In genomic region chr17:29310056-29310623, GRCm38 (mm10) we compare ENCODE assay signal across 22 mouse cellular contexts. TPM values are rescaled to one million over a fixed set of nuclear protein-coding genes. Genes with fewer than 3 reads are reported as not detected.
A peak's percentile ranks its signal among the peaks of the same experiment; 100 is the strongest.
DNase-seq lines count a peak whose midpoint lies in the region; ATAC-seq and TF ChIP-seq lines count a peak whose summit lies in the region.
"Had no signal": no experiment of that assay in that cellular context is flagged by ENCODE, and none has a peak within 500 bp of the region (broad histone marks: within the 10 kb centered on the region; RNA-seq: fewer than 3 reads in every experiment).

No protein-coding gene starts in this region.

- no peaks in the 10 kb centered on the region for H3K27me3 ChIP-seq in heart, embryonic 11.5 days (ENCODE audit: control insufficient read depth, insufficient read depth, low read length)
- H3K27me3 ChIP-seq in lung, postnatal 0 days (replicated peaks; ENCODE audit: insufficient read depth, low read length), result no peaks in the 10 kb centered on the region
- no peaks in the 10 kb centered on the region for H3K27me3 ChIP-seq in embryonic facial prominence, embryonic 15.5 days
- no peaks in the 10 kb centered on the region for H3K27me3 ChIP-seq in forebrain, embryonic 13.5 days
- H3K27me3 ChIP-seq: heart, embryonic 15.5 days; hindbrain, embryonic 12.5 days; midbrain, embryonic 15.5 days had no signal

- H3K9ac ChIP-seq in heart, embryonic 11.5 days (ENCODE audit: low read depth, low read length), result no peak overlapping the region
- no peak overlapping the region for H3K9ac ChIP-seq in lung, postnatal 0 days (replicated peaks; ENCODE audit: low read depth)
- no peak overlapping the region for H3K9ac ChIP-seq in embryonic facial prominence, embryonic 15.5 days
- no peak overlapping the region for H3K9ac ChIP-seq in forebrain, embryonic 13.5 days
- H3K9ac ChIP-seq: heart, embryonic 15.5 days; hindbrain, embryonic 12.5 days; midbrain, embryonic 15.5 days had no signal

- no peak for ATAC-seq in heart, embryonic 11.5 days (replicated peaks; ENCODE audit: insufficient number of reproducible peaks, low FRiP score, low TSS enrichment)
- peak; percentile 29; the same call in 1 of the 2 replicates for ATAC-seq in lung, postnatal 0 days
- no peak for ATAC-seq in embryonic facial prominence, embryonic 15.5 days (ENCODE audit: insufficient number of reproducible peaks, low FRiP score, low TSS enrichment, low read depth)
- no peak for ATAC-seq in forebrain, embryonic 13.5 days
- ATAC-seq: forebrain, embryonic 16.5 days; inflammation-experienced regulatory T-cells, adult 6 months; midbrain, embryonic 15.5 days had no signal

- DNase-seq in heart, adult 18-20 months, result peak; percentile 51 to 66
- DNase-seq in lung, postnatal 0 days (ENCODE audit: low spot score), result peak; percentile 27
- no peak for DNase-seq in lung, adult 18-20 months
- peak; percentile 53 for DNase-seq in heart, postnatal 25 days (ENCODE audit: low spot score)
- DNase-seq: adrenal gland, adult 2 months; cerebellum, adult 18-20 months; cerebellum, postnatal 36 days; embryo, embryonic 11 days; kidney, adult 18-20 months; kidney, postnatal 4 days; lung, postnatal 4 days; thymus, adult 18-20 months; thymus, postnatal 4 days had no signal

- 79% methylated on average over 21 of the region's 21 CpGs for WGBS in heart, embryonic 11.5 days (ENCODE audit: insufficient replicate concordance)
- 75% methylated on average over 21 of the region's 21 CpGs for WGBS in lung, postnatal 0 days
- 48% methylated on average over 21 of the region's 21 CpGs for WGBS in embryonic facial prominence, embryonic 15.5 days
- 83% methylated on average over 21 of the region's 21 CpGs for WGBS in forebrain, embryonic 13.5 days

- intact Hi-C loops in heart, postnatal 25 days (cut with DNase I), result no loop called here

- no peak for TF ChIP-seq EP300 in lung, postnatal 0 days (IDR thresholded peaks at IDR 0.05)

- peaks cover 7% of the 10 kb centered on the region for H3K4me1 ChIP-seq in heart, embryonic 11.5 days (ENCODE audit: control insufficient read depth, insufficient read depth, low read length)
- peaks cover 8% of the 10 kb centered on the region; the same call in 1 of the 2 replicates for H3K4me1 ChIP-seq in lung, postnatal 0 days (ENCODE audit: insufficient read depth, low read depth, low read length)
- peaks cover 16% of the 10 kb centered on the region for H3K4me1 ChIP-seq in embryonic facial prominence, embryonic 15.5 days
- 0 out of 2 replicates have a peak, but pooled peaks cover under 1% of the 10 kb centered on the region for H3K4me1 ChIP-seq in forebrain, embryonic 13.5 days
- H3K4me1 ChIP-seq: midbrain, embryonic 15.5 days had no signal

- no peak for TF ChIP-seq CTCF in lung, postnatal 0 days (IDR thresholded peaks at IDR 0.05)

- H3K27ac ChIP-seq in heart, embryonic 11.5 days (ENCODE audit: low read depth, low read length), result no peak overlapping the region
- no peak overlapping the region for H3K27ac ChIP-seq in lung, postnatal 0 days (ENCODE audit: low read length)
- H3K27ac ChIP-seq in embryonic facial prominence, embryonic 15.5 days (replicated peaks), result peak overlapping the region; percentile 40; the same call in 1 of the 2 replicates
- no peak overlapping the region for H3K27ac ChIP-seq in forebrain, embryonic 13.5 days
- H3K27ac ChIP-seq: heart, embryonic 15.5 days; hindbrain, embryonic 12.5 days; midbrain, embryonic 15.5 days had no signal

- 0 out of 2 replicates have a peak, but pooled peaks cover 2% of the 10 kb centered on the region for H3K9me3 ChIP-seq in heart, embryonic 11.5 days (replicated peaks; ENCODE audit: control insufficient read depth, low read length)
- no peaks in the 10 kb centered on the region; the same call in 1 of the 2 replicates for H3K9me3 ChIP-seq in lung, postnatal 0 days (ENCODE audit: low read length)
- H3K9me3 ChIP-seq in embryonic facial prominence, embryonic 15.5 days (replicated peaks), result no peaks in the 10 kb centered on the region
- H3K9me3 ChIP-seq in forebrain, embryonic 13.5 days (replicated peaks), result peaks cover 6% of the 10 kb centered on the region; the same call in 1 of the 2 replicates
- H3K9me3 ChIP-seq: heart, embryonic 15.5 days; hindbrain, embryonic 12.5 days; midbrain, embryonic 15.5 days had no signal

- no peak overlapping the region for H3K4me3 ChIP-seq in heart, embryonic 11.5 days (ENCODE audit: low read depth, low read length)
- no peak overlapping the region for H3K4me3 ChIP-seq in lung, postnatal 0 days (ENCODE audit: low read depth, low read length)
- no peak overlapping the region for H3K4me3 ChIP-seq in embryonic facial prominence, embryonic 15.5 days (replicated peaks)
- H3K4me3 ChIP-seq in forebrain, embryonic 13.5 days, result no peak overlapping the region
- H3K4me3 ChIP-seq: heart, embryonic 15.5 days; hindbrain, embryonic 12.5 days; midbrain, embryonic 15.5 days had no signal

- H3K4me2 ChIP-seq in heart, embryonic 11.5 days, result no peak overlapping the region
- H3K4me2 ChIP-seq in lung, postnatal 0 days (replicated peaks; ENCODE audit: low read depth, low read length), result no peak overlapping the region
- no peak overlapping the region for H3K4me2 ChIP-seq in embryonic facial prominence, embryonic 15.5 days (replicated peaks)
- H3K4me2 ChIP-seq in forebrain, embryonic 13.5 days, result no peak overlapping the region
- H3K4me2 ChIP-seq: heart, embryonic 15.5 days; hindbrain, embryonic 12.5 days; midbrain, embryonic 15.5 days had no signal

- H3K36me3 ChIP-seq in heart, embryonic 11.5 days (ENCODE audit: control insufficient read depth, insufficient read depth, low read length), result no peaks in the 10 kb centered on the region
- no peaks in the 10 kb centered on the region for H3K36me3 ChIP-seq in lung, postnatal 0 days (ENCODE audit: insufficient read depth, low read length)
- no peaks in the 10 kb centered on the region for H3K36me3 ChIP-seq in embryonic facial prominence, embryonic 15.5 days
- H3K36me3 ChIP-seq in forebrain, embryonic 13.5 days (ENCODE audit: poor library complexity, severe bottlenecking), result 0 out of 2 replicates have a peak, but pooled peaks cover 3% of the 10 kb centered on the region
- H3K36me3 ChIP-seq: heart, embryonic 15.5 days; hindbrain, embryonic 12.5 days; midbrain, embryonic 15.5 days had no signal

RNA-seq across cellular contexts. Expression of gene Pi16, which starts 7.3 kb away (rescaled TPM):
- total RNA-seq in heart, adult 18-20 months (2021), result 10 to 100 TPM; 22.7 to 29.1 TPM
- polyA plus RNA-seq in heart, embryonic 11.5 days (2014; fragmentation: Nextera tagmentation; extraction: Ambion mirVana), result 0.55 and 1.7 TPM in 2 replicates
- polyA plus RNA-seq in lung, postnatal 0 days (2015; fragmentation: Nextera tagmentation; extraction: Ambion mirVana), result 2.2 and 2.8 TPM in 2 replicates
- 2.7 and 2.8 TPM in 2 replicates for polyA plus RNA-seq in embryonic facial prominence, embryonic 15.5 days (2015; fragmentation: Nextera tagmentation; extraction: Ambion mirVana)
- total RNA-seq in heart, postnatal 25 days (2021), result 10 to 100 TPM; 32.6 to 45.8 TPM
- 1.5 and 1.7 TPM in 2 replicates for polyA plus RNA-seq in forebrain, embryonic 13.5 days (2015; fragmentation: Nextera tagmentation; extraction: Ambion mirVana)
- total RNA-seq: megakaryocyte-erythroid progenitor cell, adult 5-6 weeks had no signal

RNA-seq across cellular contexts. Expression of gene Mtch1, which starts 37.6 kb away (rescaled TPM):
- total RNA-seq in heart, adult 18-20 months (2021), result 100 to 1,000 TPM; 193 to 203 TPM
- polyA plus RNA-seq in heart, embryonic 11.5 days (2014; fragmentation: Nextera tagmentation; extraction: Ambion mirVana), result 266 and 306 TPM in 2 replicates
- 342 and 350 TPM in 2 replicates for polyA plus RNA-seq in lung, postnatal 0 days (2015; fragmentation: Nextera tagmentation; extraction: Ambion mirVana)
- 337 and 355 TPM in 2 replicates for polyA plus RNA-seq in embryonic facial prominence, embryonic 15.5 days (2015; fragmentation: Nextera tagmentation; extraction: Ambion mirVana)
- 100 to 1,000 TPM; 220 TPM for total RNA-seq in heart, postnatal 25 days (2021)
- polyA plus RNA-seq in forebrain, embryonic 13.5 days (2015; fragmentation: Nextera tagmentation; extraction: Ambion mirVana), result 378 and 381 TPM in 2 replicates

RNA-seq across cellular contexts. Expression of gene BC004004, which starts 41.6 kb away (rescaled TPM):
- total RNA-seq in heart, adult 18-20 months (2021), result 100 to 1,000 TPM; 297 to 354 TPM
- polyA plus RNA-seq in heart, embryonic 11.5 days (2014; fragmentation: Nextera tagmentation; extraction: Ambion mirVana), result 90.6 and 94.9 TPM in 2 replicates
- polyA plus RNA-seq in lung, postnatal 0 days (2015; fragmentation: Nextera tagmentation; extraction: Ambion mirVana), result 105 and 109 TPM in 2 replicates
- 82.1 and 85.8 TPM in 2 replicates for polyA plus RNA-seq in embryonic facial prominence, embryonic 15.5 days (2015; fragmentation: Nextera tagmentation; extraction: Ambion mirVana)
- 100 to 1,000 TPM; 192 to 222 TPM for total RNA-seq in heart, postnatal 25 days (2021)
- 78.7 and 83.5 TPM in 2 replicates for polyA plus RNA-seq in forebrain, embryonic 13.5 days (2015; fragmentation: Nextera tagmentation; extraction: Ambion mirVana)

RNA-seq across cellular contexts. Expression of gene Ppil1, which starts 46.2 kb away (rescaled TPM):
- 10 to 100 TPM; 34.9 to 36.5 TPM for total RNA-seq in heart, adult 18-20 months (2021)
- 117 and 135 TPM in 2 replicates for polyA plus RNA-seq in heart, embryonic 11.5 days (2014; fragmentation: Nextera tagmentation; extraction: Ambion mirVana)
- 39.7 and 44.5 TPM in 2 replicates for polyA plus RNA-seq in lung, postnatal 0 days (2015; fragmentation: Nextera tagmentation; extraction: Ambion mirVana)
- polyA plus RNA-seq in embryonic facial prominence, embryonic 15.5 days (2015; fragmentation: Nextera tagmentation; extraction: Ambion mirVana), result 129 and 132 TPM in 2 replicates
- total RNA-seq in heart, postnatal 25 days (2021), result 10 to 100 TPM; 29.0 to 29.6 TPM
- 151 and 157 TPM in 2 replicates for polyA plus RNA-seq in forebrain, embryonic 13.5 days (2015; fragmentation: Nextera tagmentation; extraction: Ambion mirVana)

RNA-seq across cellular contexts. Expression of gene Fgd2, which starts 50.6 kb away (rescaled TPM):
- total RNA-seq in heart, adult 18-20 months (2021), result 1 to 10 TPM; 1.5 to 2.6 TPM
- 1.2 and 2.3 TPM in 2 replicates for polyA plus RNA-seq in heart, embryonic 11.5 days (2014; fragmentation: Nextera tagmentation; extraction: Ambion mirVana)
- 11.9 and 14.2 TPM in 2 replicates for polyA plus RNA-seq in lung, postnatal 0 days (2015; fragmentation: Nextera tagmentation; extraction: Ambion mirVana)
- polyA plus RNA-seq in embryonic facial prominence, embryonic 15.5 days (2015; fragmentation: Nextera tagmentation; extraction: Ambion mirVana), result 14.5 and 15.3 TPM in 2 replicates
- 1 to 10 TPM; 1.8 to 2.7 TPM for total RNA-seq in heart, postnatal 25 days (2021)
- 2.6 and 3.0 TPM in 2 replicates for polyA plus RNA-seq in forebrain, embryonic 13.5 days (2015; fragmentation: Nextera tagmentation; extraction: Ambion mirVana)

Comparison
In these comparisons a context has a peak if more than half of its experiments do, and no peak if none do; other contexts are left out.
1. DNase-seq: peak in heart, adult 18-20 months (2 of 2), lung, postnatal 0 days (single experiment) and heart, postnatal 25 days (single experiment); none in lung, adult 18-20 months (0 of 2).